Mouse (Mus musculus) forebrain, postnatal 0 days (tissue): ENCODE data around the gene Ctf2. TPM values are rescaled to one million over a fixed set of nuclear protein-coding genes. Genes with fewer than 3 reads are reported as not detected.

Experiments used
- ATAC-seq: fragments of 200-750 bp; cut with Nextera tagmentation; 2 replicates; pipeline ENCODE4 v1.8.0; 2017; ENCODE audit warnings: mild to moderate bottlenecking, moderate library complexity
- DNase-seq: peaks from one replicate; pipeline ENCODE4 v3.0.0-alpha.2; 2015
- H3K27ac ChIP-seq: fragments of 300-500 bp; sonication (generic); 2 replicates; pipeline ENCODE4 v1.5.1; 2014; ENCODE audit warnings: low read depth, mild to moderate bottlenecking, antibody characterized with exemption, low read length, moderate library complexity, mixed read lengths
- H3K27me3 ChIP-seq: fragments of 300-500 bp; sonication (generic); 2 replicates; pipeline ENCODE4 v1.6.1; 2014; ENCODE audit warnings: mild to moderate bottlenecking, low read length, mixed read lengths; ENCODE audit not compliant: insufficient read depth
- H3K36me3 ChIP-seq: fragments of 300-500 bp; sonication (generic); 2 replicates; pipeline ENCODE4 v1.6.1; 2014; ENCODE audit warnings: mild to moderate bottlenecking, moderate library complexity; ENCODE audit not compliant: insufficient read depth
- H3K4me1 ChIP-seq: fragments of 300-500 bp; sonication (generic); 2 replicates; pipeline ENCODE4 v1.6.1; 2014; ENCODE audit warnings: antibody characterized with exemption; ENCODE audit not compliant: insufficient read depth
- H3K4me2 ChIP-seq: fragments of 300-500 bp; sonication (generic); 2 replicates; pipeline ENCODE4 v1.6.1; 2014; ENCODE audit warnings: low read depth, mild to moderate bottlenecking, moderate library complexity
- H3K4me3 ChIP-seq: fragments of 300-500 bp; sonication (generic); 2 replicates; pipeline ENCODE4 v1.5.1; 2014; ENCODE audit warnings: low read depth, low read length, mixed read lengths
- H3K9ac ChIP-seq: fragments of 300-500 bp; sonication (generic); 2 replicates; pipeline ENCODE4 v1.6.1; 2014; ENCODE audit warnings: mild to moderate bottlenecking
- H3K9me3 ChIP-seq: fragments of 300-500 bp; sonication (generic); 2 replicates; pipeline ENCODE4 v1.6.1; 2016; ENCODE audit warnings: low read length
- CTCF ChIP-seq: sonication (generic); IDR thresholded peaks from 2 replicates; pipeline ENCODE4 v1.5.1; 2016; ENCODE audit warnings: antibody characterized with exemption, control low read depth, low read depth
- WGBS: fragments of 180-500 bp; shearing (Covaris S2); extraction: QIAGEN DNeasy Blood & Tissue Kit; methylation state at CpG from one replicate; pipeline ENCODE4 v1.1.7; 2014; 5-methylcytosine and 5-hydroxymethylcytosine counted together
- polyA plus RNA-seq: library from polyadenylated mRNA; unstranded; fragments of >200 nt; fragmentation: Nextera tagmentation; extraction: Ambion mirVana; gene quantifications from 2 replicates; pipeline ENCODE4 v1.2.1, GENCODE M21; 2015
- total RNA-seq: library from RNA; depleted of rRNA; stranded (reverse); fragments of >200 nt; gene quantifications from 2 replicates; pipeline ENCODE4 v1.2.3, GENCODE M21; 2014

The Ctf2 gene
- total and polyA plus RNA-seq, 2 experiments from 2014 or later: not detected

DNA sequence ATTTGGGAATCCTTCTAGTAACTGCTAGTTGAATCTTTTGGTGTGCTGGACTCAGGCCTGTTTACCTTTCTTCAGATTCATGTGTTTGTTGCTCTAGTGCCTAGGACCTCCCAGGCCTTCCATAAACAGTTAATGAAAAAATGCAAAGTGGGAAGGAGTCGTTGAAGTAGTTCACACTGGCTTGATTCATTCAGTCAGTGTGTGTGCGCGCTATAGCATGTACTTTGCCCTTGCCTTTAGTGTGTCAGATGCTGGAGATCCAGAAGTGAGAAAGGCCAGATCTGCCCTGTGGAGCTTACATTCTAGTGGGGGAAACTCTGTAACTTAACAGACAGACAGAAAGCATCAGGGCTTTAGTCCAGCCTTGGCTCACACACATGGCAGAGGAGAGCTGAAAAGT is 28.5 kb upstream of the Ctf2 start:
- H3K9ac ChIP-seq: no peak overlapping the region
- H3K36me3 ChIP-seq: peaks cover 58% of the 10 kb centered on the region
- no peak overlapping the region for H3K4me3 ChIP-seq
- no peaks in the 10 kb centered on the region for H3K9me3 ChIP-seq
- DNase-seq: no peak
- H3K27me3 ChIP-seq: no peaks in the 10 kb centered on the region
- 85% methylated on average over 3 of the region's 3 CpGs for WGBS
- H3K4me2 ChIP-seq: no peak overlapping the region
- H3K27ac ChIP-seq: no peak overlapping the region
- TF ChIP-seq CTCF: no peak
- no peaks in the 10 kb centered on the region for H3K4me1 ChIP-seq
- no peak for ATAC-seq

DNA sequence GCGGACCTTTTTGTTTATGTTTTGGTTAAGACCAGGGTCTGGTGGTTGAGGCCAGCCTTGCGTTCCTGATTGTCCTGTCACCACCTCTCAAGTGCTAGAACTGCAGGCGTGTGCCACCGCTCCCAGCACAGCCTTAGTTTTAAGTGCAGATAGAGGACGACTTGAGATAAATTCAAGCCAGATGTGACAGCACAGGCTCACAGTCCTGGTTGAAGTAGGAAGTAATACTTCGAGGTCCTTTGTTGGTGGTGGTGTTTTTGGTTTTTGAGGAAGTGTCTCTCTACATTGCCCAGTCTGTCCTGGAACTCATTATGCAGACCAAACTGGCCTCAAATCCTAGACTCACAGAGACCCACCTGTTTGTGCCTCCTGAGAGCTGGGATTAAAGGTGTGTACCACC is 27.8 kb upstream of the Ctf2 start:
- Histone ChIP-seq H3K4me3 (no peak overlapping the region), H3K4me2 (no peak overlapping the region), H3K36me3 (peaks cover 55% of the 10 kb centered on the region), H3K27me3 (no peaks in the 10 kb centered on the region), H3K9me3 (no peaks in the 10 kb centered on the region), H3K27ac (no peak overlapping the region), H3K4me1 (no peaks in the 10 kb centered on the region), H3K9ac (no peak overlapping the region)
- 79% methylated on average over 6 of the region's 6 CpGs for WGBS
- ATAC-seq (no peak), DNase-seq (no peak)
- no peak for TF ChIP-seq CTCF

DNA sequence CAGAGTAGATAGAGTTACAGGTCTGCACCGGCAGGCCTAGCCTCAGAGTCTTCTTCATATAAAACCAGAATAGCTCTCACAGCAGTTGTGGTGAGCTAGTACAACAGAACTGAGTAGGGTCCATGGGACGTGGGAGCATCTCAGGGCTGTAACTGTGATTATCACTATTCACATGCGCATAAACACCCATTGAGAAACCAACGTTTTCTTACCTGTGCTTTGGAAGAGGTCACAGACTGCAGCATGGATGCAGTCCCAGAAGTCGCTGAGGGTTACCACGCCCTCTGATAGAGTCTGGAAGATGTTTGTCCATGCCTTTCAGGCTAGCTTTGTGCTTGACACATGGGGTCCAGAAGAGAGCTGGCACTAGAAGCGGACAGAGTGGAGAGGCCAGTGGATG is 21.8 kb upstream of the Ctf2 start:
- Histone ChIP-seq H3K9ac (no peak overlapping the region), H3K27ac (no peak overlapping the region), H3K9me3 (no peaks in the 10 kb centered on the region), H3K4me2 (no peak overlapping the region), H3K36me3 (peaks cover 78% of the 10 kb centered on the region), H3K4me3 (no peak overlapping the region), H3K4me1 (no peaks in the 10 kb centered on the region), H3K27me3 (no peaks in the 10 kb centered on the region)
- no peak for ATAC-seq
- WGBS: 90% methylated on average over 7 of the region's 7 CpGs
- TF ChIP-seq CTCF: no peak
- no peak for DNase-seq

DNA sequence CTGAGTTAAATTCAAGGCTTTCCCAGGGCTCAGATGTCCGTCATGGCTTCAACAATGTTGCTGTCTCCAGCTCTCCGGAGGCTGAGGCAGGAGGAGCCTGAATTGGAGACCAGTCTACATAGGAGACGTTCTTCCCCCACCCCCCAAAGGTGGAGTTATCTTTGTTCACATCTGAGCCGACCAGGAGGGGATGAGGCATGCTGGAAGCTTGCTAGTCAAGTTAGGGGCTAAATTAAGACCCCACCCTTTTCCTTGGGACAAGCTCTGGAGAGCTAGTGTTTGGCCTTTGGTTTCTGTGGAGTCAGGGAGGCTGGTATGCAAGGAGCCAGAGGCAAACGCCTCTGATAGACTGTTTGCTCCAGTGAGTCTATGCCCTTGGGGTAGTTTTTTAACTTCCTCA is 21.2 kb upstream of the Ctf2 start:
- no peak for DNase-seq
- no peak for TF ChIP-seq CTCF
- Histone ChIP-seq H3K4me2 (no peak overlapping the region), H3K4me1 (no peaks in the 10 kb centered on the region), H3K9me3 (no peaks in the 10 kb centered on the region), H3K36me3 (peaks cover 74% of the 10 kb centered on the region), H3K27me3 (no peaks in the 10 kb centered on the region), H3K27ac (no peak overlapping the region), H3K9ac (no peak overlapping the region), H3K4me3 (no peak overlapping the region)
- no peak for ATAC-seq
- WGBS: 78% methylated on average over 5 of the region's 5 CpGs

DNA sequence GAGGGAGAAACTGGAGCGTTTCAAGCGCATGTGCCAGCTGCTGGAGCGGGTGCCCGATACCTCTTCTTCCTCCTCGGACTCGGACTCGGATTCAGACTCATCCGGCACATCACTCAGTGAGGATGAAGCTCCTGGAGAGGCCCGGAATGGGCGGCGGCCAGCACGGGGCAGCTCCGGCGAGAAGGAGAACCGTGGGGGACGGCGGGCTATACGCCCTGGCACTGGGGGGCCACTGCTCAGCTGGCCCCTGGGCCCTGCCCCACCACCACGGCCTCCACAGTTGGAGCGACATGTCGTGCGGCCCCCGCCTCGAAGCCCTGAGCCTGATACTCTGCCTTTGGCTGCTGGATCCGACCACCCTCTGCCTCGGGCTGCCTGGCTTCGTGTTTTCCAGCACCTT is 20.1 kb upstream of the Ctf2 start:
- Histone ChIP-seq H3K27me3 (no peaks in the 10 kb centered on the region), H3K9me3 (no peaks in the 10 kb centered on the region), H3K4me1 (peaks cover 3% of the 10 kb centered on the region; the same call in 1 of the 2 replicates), H3K4me3 (no peak overlapping the region), H3K9ac (no peak overlapping the region), H3K27ac (no peak overlapping the region), H3K36me3 (peaks cover 63% of the 10 kb centered on the region), H3K4me2 (no peak overlapping the region)
- no peak for DNase-seq
- 94% methylated on average over 27 of the region's 27 CpGs for WGBS
- ATAC-seq: no peak
- no peak for TF ChIP-seq CTCF

DNA sequence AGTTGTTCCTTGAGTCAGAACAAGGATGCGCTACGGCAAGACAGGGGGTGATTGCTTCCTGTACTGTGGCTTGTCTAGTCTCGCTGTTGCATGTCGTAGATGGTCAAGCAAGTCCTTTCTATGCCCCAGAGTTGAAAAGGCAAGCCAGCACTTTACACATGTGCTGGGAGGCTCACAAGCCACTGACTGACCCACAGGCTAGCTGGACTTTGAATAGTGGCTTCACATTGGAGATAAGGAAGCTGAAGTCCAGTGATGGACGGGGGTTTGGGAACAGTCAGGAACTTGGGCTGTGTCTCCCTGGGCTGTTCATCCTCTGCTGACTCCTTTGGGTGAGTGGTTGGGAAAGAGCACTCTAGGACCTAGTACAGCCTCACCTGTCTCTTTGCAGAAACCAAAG is 19.7 kb upstream of the Ctf2 start:
- Histone ChIP-seq H3K9me3 (no peaks in the 10 kb centered on the region), H3K36me3 (peaks cover 63% of the 10 kb centered on the region), H3K4me2 (no peak overlapping the region), H3K9ac (no peak overlapping the region), H3K4me3 (no peak overlapping the region), H3K4me1 (peaks cover 3% of the 10 kb centered on the region; the same call in 1 of the 2 replicates), H3K27me3 (no peaks in the 10 kb centered on the region), H3K27ac (no peak overlapping the region)
- TF ChIP-seq CTCF: no peak
- no peak for DNase-seq
- 94% methylated on average over 5 of the region's 5 CpGs for WGBS
- no peak for ATAC-seq

DNA sequence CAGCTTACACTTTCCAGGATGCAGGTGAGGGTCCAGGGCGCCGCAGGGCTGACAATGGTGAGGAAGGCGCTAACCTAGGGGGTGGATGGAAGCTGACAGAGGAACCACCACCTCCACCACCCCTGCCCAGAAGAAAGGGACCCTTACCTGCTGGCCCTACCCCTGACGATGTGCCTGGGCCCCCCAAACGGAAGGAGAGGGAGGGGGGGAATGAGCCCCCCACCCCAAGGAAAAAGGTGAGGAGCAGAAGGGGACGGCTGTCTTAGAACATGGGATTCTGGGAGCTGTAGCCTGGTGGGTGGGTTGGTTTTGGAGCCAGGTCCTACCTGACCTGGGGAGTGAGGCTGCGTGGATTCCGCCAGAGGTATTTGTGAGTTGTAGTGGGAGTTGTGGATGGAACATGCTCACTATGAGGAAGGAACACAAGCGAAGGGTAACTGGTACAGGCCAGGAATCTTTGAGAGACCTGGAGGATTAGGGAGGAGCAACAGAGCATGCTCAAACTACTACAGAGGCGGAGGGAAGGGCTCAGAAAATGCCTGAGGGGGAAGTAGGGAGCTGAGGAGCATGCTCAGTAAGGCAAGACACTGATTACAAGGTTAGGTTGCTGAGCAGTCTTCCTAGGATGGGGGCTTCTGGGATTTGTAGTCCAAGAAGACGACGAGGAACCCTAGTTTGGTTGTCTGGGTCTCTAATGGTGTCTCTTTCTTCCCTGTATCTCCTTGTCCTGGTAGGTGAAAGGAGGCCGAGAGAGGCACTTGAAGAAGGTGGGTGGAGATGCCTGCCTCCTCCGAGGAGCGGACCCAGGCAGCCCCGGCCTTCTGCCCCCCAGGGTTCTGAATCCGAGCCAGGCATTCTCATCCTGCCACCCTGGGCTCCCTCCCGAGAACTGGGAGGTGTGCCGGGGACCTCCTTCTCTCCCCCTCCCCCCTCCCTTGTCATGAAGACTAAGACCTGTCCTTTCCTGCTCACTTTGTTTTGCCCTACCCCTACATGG is 18.5 kb upstream of the Ctf2 start:
- H3K36me3 ChIP-seq: peaks cover 63% of the 10 kb centered on the region
- DNase-seq: peak; percentile 45

More for the DNA sequence above, 18.5 kb upstream of the Ctf2 start:
- Histone ChIP-seq H3K27ac (no peak overlapping the region), H3K9ac (no peak overlapping the region), H3K27me3 (no peaks in the 10 kb centered on the region), H3K9me3 (no peaks in the 10 kb centered on the region), H3K4me2 (no peak overlapping the region), H3K4me1 (peaks cover 3% of the 10 kb centered on the region; the same call in 1 of the 2 replicates), H3K4me3 (no peak overlapping the region)
- no peak for TF ChIP-seq CTCF
- WGBS: 81% methylated on average over 19 of the region's 19 CpGs
- no peak for ATAC-seq
